Mouse (Mus musculus) midbrain, embryonic 14.5 days (tissue): Measurements from ENCODE around the gene Abhd2. TPM values are rescaled to one million over a fixed set of nuclear protein-coding genes. Genes with fewer than 3 reads are reported as not detected.

Experiments
- ATAC-seq: fragments of 200-750 bp; cut with Nextera tagmentation; 2 replicates; pipeline ENCODE4 v1.8.0; 2017; ENCODE audit warnings: moderate number of reproducible peaks, moderate library complexity; ENCODE audit not compliant: low FRiP score, low TSS enrichment
- DNase-seq: peaks from one replicate; pipeline ENCODE4 v3.0.0-alpha.2; 2015
- H3K27ac ChIP-seq: fragments of 300-500 bp; sonication (generic); replicated peaks from 2 replicates; pipeline ENCODE4 v1.5.1; 2014; ENCODE audit warnings: mild to moderate bottlenecking, low read depth, low read length, moderate library complexity
- H3K27me3 ChIP-seq: fragments of 300-500 bp; sonication (generic); 2 replicates; pipeline ENCODE4 v1.6.1; 2014; ENCODE audit warnings: low read length, control low read depth, mixed read lengths; ENCODE audit not compliant: control insufficient read depth, insufficient read depth
- H3K36me3 ChIP-seq: fragments of 300-500 bp; sonication (generic); 2 replicates; pipeline ENCODE4 v1.6.1; 2014; ENCODE audit warnings: low read length, control low read depth; ENCODE audit not compliant: control insufficient read depth, insufficient read depth
- H3K4me1 ChIP-seq: fragments of 300-500 bp; sonication (generic); 2 replicates; pipeline ENCODE4 v1.6.1; 2014; ENCODE audit warnings: mild to moderate bottlenecking, antibody characterized with exemption, low read length, control low read depth; ENCODE audit not compliant: control insufficient read depth, insufficient read depth
- H3K4me2 ChIP-seq: fragments of 300-500 bp; sonication (generic); 2 replicates; pipeline ENCODE4 v1.6.1; 2014; ENCODE audit warnings: mild to moderate bottlenecking, low read length, moderate library complexity
- H3K4me3 ChIP-seq: fragments of 300-500 bp; sonication (generic); replicated peaks from 2 replicates; pipeline ENCODE4 v1.5.1; 2014; ENCODE audit warnings: low read depth, low read length
- H3K9ac ChIP-seq: fragments of 300-500 bp; sonication (generic); replicated peaks from 2 replicates; pipeline ENCODE4 v1.6.1; 2014; ENCODE audit warnings: mild to moderate bottlenecking, low read length, moderate library complexity
- H3K9me3 ChIP-seq: fragments of 300-500 bp; sonication (generic); 2 replicates; pipeline ENCODE4 v1.6.1; 2016; ENCODE audit warnings: low read length, control low read depth, mixed read lengths; ENCODE audit not compliant: control insufficient read depth
- WGBS: fragments of 180-500 bp; shearing (Covaris S2); extraction: QIAGEN DNeasy Blood & Tissue Kit; methylation state at CpG from one replicate; pipeline ENCODE4 v1.1.7; 2014; 5-methylcytosine and 5-hydroxymethylcytosine counted together
- polyA plus RNA-seq: library from polyadenylated mRNA; unstranded; fragments of >200 nt; fragmentation: Nextera tagmentation; extraction: Ambion mirVana; gene quantifications from 2 replicates; pipeline ENCODE4 v1.2.1, GENCODE M21; 2014

Gene Abhd2
- polyA plus RNA-seq, 1 experiment from 2014 or later, result 21.5 TPM

- H3K36me3 ChIP-seq, result no peaks in the 10 kb centered on the region
- ATAC-seq (no peak), DNase-seq (no peak)
- H3K27ac ChIP-seq, result no peak overlapping the region
- H3K4me2 ChIP-seq, result no peak overlapping the region
- no peak overlapping the region for H3K9ac ChIP-seq
- no peaks in the 10 kb centered on the region for H3K27me3 ChIP-seq
- WGBS, result 65% methylated on average over 1 of the region's 1 CpGs
- H3K9me3 ChIP-seq, result no peaks in the 10 kb centered on the region
- no peak overlapping the region for H3K4me3 ChIP-seq
- H3K4me1 ChIP-seq, result peaks cover 17% of the 10 kb centered on the region
These were observed 3.1 kb upstream of the Abhd2 start for GRCm38 (mm10) chr7:79269866-79270265.

DNA sequence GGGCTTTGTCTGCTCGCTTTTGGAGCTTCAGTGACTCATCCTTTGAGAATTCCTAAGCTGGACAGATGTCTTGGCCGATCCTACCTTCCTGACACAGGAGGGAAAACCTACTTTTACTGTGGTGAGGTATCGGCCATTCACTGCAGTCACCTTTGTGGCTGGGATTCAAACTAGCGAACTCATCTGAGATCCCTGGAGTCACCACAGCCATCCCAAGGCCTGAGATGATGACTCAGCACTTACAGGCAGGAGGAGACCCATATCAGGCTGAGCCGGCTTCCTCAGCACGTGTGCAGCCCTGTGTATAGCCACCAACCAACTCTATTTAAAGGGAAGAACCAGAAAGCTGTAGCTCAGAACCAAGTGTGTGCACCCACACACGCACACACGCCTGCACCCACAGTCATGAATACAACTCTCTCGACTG lies 2.0 kb upstream of the Abhd2 start:
- Histone ChIP-seq H3K4me3 (no peak overlapping the region), H3K9me3 (no peaks in the 10 kb centered on the region), H3K9ac (no peak overlapping the region), H3K4me1 (peaks cover 28% of the 10 kb centered on the region), H3K27ac (no peak overlapping the region), H3K4me2 (no peak overlapping the region), H3K36me3 (no peaks in the 10 kb centered on the region), H3K27me3 (no peaks in the 10 kb centered on the region)
- DNase-seq, result no peak
- ATAC-seq, result no peak
- 81% methylated on average over 9 of the region's 9 CpGs for WGBS

DNA sequence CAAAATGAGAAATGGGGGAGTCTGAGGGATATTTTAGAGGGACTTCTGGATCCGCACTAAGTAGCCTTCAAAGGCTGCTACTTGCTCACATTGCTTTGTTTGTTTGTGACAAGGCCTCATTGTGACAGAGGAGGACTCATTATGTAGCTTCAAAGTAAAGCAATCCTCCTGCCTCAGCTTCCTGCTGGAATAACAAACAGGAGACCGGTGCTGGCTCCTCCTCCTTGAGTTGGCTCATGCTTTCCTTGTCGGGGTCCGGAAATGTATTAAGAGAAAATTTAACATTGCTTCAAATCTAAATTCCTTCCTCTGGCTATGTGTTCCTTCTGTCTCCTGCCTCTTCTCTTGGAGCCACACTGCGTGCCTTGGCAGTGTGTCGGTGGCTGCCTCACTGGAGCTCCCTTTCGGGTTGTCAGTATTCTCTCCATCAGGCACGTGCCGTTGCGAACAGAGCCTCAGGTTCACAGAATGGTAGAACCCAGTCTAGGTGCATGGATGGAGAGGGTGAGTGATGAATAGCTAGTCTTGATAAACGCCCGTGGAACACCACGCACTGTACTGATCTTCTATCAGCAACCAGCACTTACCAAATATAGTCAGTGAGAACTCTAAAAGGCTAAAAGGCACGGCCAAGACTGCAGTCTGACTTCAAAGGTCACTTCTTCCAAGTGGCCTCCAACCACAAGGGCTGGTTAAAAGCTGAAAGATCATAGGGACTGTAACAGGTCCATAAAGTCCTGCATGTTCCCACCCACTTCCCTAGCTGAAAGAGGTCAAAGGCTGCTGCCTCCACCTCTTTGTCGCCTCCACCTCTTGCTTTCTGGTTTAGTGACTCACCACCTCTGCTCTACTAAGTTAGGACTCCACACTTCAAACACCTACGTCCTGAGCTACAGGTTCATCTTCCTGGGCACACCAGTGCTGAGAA lies 874 bp upstream of the Abhd2 start:
- DNase-seq (no peak), ATAC-seq (no peak)
- H3K27me3 ChIP-seq, result no peaks in the 10 kb centered on the region
- peaks cover 36% of the 10 kb centered on the region for H3K4me1 ChIP-seq
- peak overlapping the region; percentile 69 for H3K27ac ChIP-seq
- H3K9me3 ChIP-seq, result no peaks in the 10 kb centered on the region
- 84% methylated on average over 16 of the region's 16 CpGs for WGBS
- H3K4me2 ChIP-seq, result peak overlapping the region; percentile 66
- no peaks in the 10 kb centered on the region for H3K36me3 ChIP-seq
- H3K9ac ChIP-seq, result no peak overlapping the region; the same call in 1 of the 2 replicates
- peak overlapping the region; percentile 86 for H3K4me3 ChIP-seq

DNA sequence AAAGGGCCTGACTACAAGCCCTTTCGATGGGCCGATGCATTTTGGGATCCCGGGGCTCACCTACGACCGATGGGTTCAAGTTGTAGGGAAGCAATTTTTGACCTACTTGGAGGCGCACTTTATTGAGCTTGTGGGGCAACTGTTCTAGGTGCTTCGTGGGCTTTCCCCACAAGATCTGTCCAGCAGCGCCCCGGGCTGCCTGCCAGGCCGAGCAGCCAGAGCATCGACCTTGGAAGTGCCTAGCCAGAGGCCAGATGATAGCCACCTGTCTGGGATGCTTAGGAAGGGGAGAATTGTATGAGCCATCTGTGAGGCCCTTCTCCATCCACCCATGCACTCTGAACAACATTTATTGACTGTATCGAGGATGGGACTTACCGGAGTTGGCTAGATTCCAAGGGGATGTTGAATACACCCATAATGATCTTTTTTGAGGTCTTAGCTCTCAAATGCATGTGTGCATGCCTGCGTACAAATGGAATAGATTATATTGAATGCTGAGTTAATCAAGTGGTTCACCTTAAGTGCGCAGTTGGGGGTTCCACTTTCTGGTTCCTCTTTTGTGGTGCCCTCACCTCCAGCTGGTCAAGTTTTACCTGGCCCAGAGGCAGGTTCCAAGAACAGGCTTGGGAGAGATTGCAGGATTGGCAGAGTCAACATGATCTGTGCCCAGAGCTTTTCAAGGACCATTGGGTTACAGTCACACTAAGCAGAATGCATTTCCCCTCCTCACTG lies 906 bp downstream of the Abhd2 start:
- peak overlapping the region; percentile 87 for H3K4me2 ChIP-seq
- peak overlapping the region; percentile 84 for H3K27ac ChIP-seq
- H3K36me3 ChIP-seq, result no peaks in the 10 kb centered on the region
- H3K9ac ChIP-seq, result peak overlapping the region; percentile 85
- no peaks in the 10 kb centered on the region for H3K9me3 ChIP-seq
- H3K27me3 ChIP-seq, result no peaks in the 10 kb centered on the region
- 14% methylated on average over 15 of the region's 15 CpGs for WGBS
- DNase-seq (peak; percentile 53), ATAC-seq (no peak)
- H3K4me3 ChIP-seq, result peak overlapping the region; percentile 86
- H3K4me1 ChIP-seq, result peaks cover 36% of the 10 kb centered on the region

GRCm38 (mm10) chr7:79274473-79275010 lies 1.5 kb downstream of the Abhd2 start:
- DNase-seq (no peak), ATAC-seq (no peak)
- Histone ChIP-seq H3K9me3 (no peaks in the 10 kb centered on the region), H3K36me3 (no peaks in the 10 kb centered on the region), H3K4me3 (peak overlapping the region; percentile 86), H3K4me1 (peaks cover 40% of the 10 kb centered on the region), H3K9ac (peak overlapping the region; percentile 85; the same call in 1 of the 2 replicates), H3K27me3 (no peaks in the 10 kb centered on the region), H3K4me2 (peak overlapping the region; percentile 87), H3K27ac (0 out of 2 replicates have a peak overlapping the region, but pooled peaks have one; percentile 84)
- WGBS, result 75% methylated on average over 8 of the region's 8 CpGs

DNA sequence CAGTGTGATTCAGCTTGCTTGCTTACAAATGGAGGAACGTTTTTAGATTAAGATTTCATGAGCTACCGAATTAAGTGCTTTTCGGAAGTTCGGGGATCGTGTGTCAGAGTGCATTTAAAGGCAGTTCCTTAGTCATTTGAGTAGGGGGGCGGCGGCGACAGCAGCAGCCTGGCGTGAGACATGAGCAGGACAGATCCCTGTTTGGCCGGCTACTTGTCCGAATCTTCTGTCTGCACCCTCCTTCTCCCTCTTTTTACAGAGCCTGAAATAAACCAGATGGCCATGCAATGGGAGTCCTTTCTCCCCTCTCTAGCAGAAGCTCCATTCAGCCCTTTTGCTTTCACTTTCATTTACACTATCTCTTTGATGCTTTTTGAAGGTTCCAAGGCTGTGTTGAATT lies 2.3 kb downstream of the Abhd2 start:
- Histone ChIP-seq H3K9ac (no peak overlapping the region; the same call in 1 of the 2 replicates), H3K27ac (no peak overlapping the region), H3K4me2 (peak overlapping the region; percentile 87), H3K9me3 (no peaks in the 10 kb centered on the region), H3K4me3 (peak overlapping the region; percentile 14), H3K27me3 (no peaks in the 10 kb centered on the region), H3K36me3 (no peaks in the 10 kb centered on the region), H3K4me1 (peaks cover 40% of the 10 kb centered on the region)
- 35% methylated on average over 11 of the region's 11 CpGs for WGBS
- ATAC-seq (no peak), DNase-seq (no peak)

DNA sequence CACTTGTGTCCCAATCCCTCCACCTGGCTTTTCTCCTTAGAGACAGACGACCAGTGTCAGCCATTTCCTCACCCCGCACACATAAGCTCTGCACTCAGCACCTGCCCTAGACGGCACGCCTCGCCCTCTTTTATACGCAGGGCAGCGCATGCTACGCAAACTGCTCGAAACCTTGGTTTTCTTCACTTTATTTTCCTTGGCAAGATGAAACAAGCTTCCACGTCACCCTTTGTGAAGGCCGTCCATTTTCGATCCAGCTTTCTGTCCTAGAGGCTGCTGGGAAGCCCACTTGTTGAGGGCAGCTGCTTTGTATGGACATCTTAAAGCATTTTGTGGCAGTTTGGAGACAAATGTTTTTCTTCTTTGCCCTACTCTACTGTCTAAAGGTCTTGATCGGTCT lies 5.4 kb downstream of the Abhd2 start:
- Histone ChIP-seq H3K4me3 (no peak overlapping the region), H3K36me3 (no peaks in the 10 kb centered on the region), H3K27me3 (no peaks in the 10 kb centered on the region), H3K9me3 (no peaks in the 10 kb centered on the region), H3K9ac (no peak overlapping the region), H3K27ac (no peak overlapping the region), H3K4me2 (no peak overlapping the region), H3K4me1 (peaks cover 46% of the 10 kb centered on the region)
- ATAC-seq, result no peak
- no peak for DNase-seq
- 85% methylated on average over 13 of the region's 13 CpGs for WGBS

GRCm38 (mm10) chr7:79279376-79280029 lies 6.5 kb downstream of the Abhd2 start:
- Histone ChIP-seq H3K27me3 (no peaks in the 10 kb centered on the region), H3K4me1 (peaks cover 45% of the 10 kb centered on the region), H3K36me3 (no peaks in the 10 kb centered on the region), H3K27ac (0 out of 2 replicates have a peak overlapping the region, but pooled peaks have one; percentile 8), H3K9me3 (no peaks in the 10 kb centered on the region), H3K4me3 (no peak overlapping the region), H3K9ac (no peak overlapping the region), H3K4me2 (no peak overlapping the region)
- DNase-seq (no peak), ATAC-seq (no peak)
- 72% methylated on average over 10 of the region's 10 CpGs for WGBS
